ENCODE assay signal across 14 mouse cellular contexts in the genomic region with DNA sequence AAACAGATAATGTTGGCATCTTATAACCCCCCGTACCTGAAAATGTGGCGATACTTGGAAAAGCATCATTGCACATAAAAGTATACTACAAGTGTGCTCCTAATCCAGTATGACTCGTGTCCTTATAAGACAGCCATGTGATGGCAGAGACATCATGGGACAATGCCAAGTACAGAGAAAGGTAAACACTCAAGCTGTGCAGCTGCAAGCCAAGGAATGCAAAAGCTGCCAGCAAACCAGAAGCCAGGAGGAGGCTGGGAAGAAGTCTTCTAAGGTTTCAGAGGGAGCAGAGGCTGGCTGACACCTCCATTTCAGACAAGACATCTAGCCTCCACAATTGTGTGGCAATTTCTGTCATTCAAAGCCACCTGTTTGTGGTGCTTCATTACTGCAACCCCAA. TPM values are rescaled to one million over a fixed set of nuclear protein-coding genes. Genes with fewer than 3 reads are reported as not detected.
DNase-seq lines count a peak whose midpoint lies in the region; ATAC-seq and TF ChIP-seq lines count a peak whose summit lies in the region.
"Had no signal": no experiment of that assay in that cellular context is flagged by ENCODE, and none has a peak within 500 bp of the region (broad histone marks: within the 10 kb centered on the region; RNA-seq: fewer than 3 reads in every experiment).

No protein-coding gene starts in this region.

- peak; percentile 85 for DNase-seq in gastrocnemius, adult 2 months
- DNase-seq in gastrocnemius, postnatal 10 days, result no peak
- DNase-seq in adipocyte (ENCODE audit: low spot score), result peak; percentile 90
- peak; percentile 49 to 69 for DNase-seq in gastrocnemius, adult 8-10 months (ENCODE audit: low spot score in 2 of 2)
- DNase-seq in lung, postnatal 10 days, result peak; percentile 71
- no peak for DNase-seq in right cerebral cortex, adult 18-20 months
- DNase-seq: kidney, postnatal 25 days; liver, postnatal 0 days; right cerebral cortex, postnatal 25 days had no signal

- ATAC-seq in erythroblast, adult 5-6 weeks (replicated peaks; ENCODE audit: low FRiP score, poor library complexity, severe bottlenecking), result no peak
- ATAC-seq: intestine, postnatal 0 days; liver, postnatal 0 days; midbrain, embryonic 13.5 days had no signal

- intact Hi-C loops in gastrocnemius, adult 2 months (cut with DNase I), result no loop called here

- H3K27ac ChIP-seq in gastrocnemius, adult 2 months, result peak overlapping the region; percentile 82
- H3K27ac ChIP-seq: limb, embryonic 12.5 days; midbrain, embryonic 13.5 days had no signal

- peak overlapping the region; percentile 13; the same call in 1 of the 2 replicates for H3K4me3 ChIP-seq in gastrocnemius, adult 2 months
- H3K4me3 ChIP-seq: limb, embryonic 12.5 days; midbrain, embryonic 13.5 days had no signal

- TF ChIP-seq CTCF in gastrocnemius, adult 2 months (IDR thresholded peaks at IDR 0.05), result no peak

RNA-seq across cellular contexts. Expression of gene Ipo13, which starts 8.6 kb away (rescaled TPM):
- 100 to 1,000 TPM; 267 to 281 TPM for total RNA-seq in gastrocnemius, adult 2 months (2021)
- 100 to 1,000 TPM; 146 to 154 TPM for total RNA-seq in gastrocnemius, postnatal 10 days (2021)
- 100 to 1,000 TPM; 268 to 350 (median 281) TPM for total RNA-seq in gastrocnemius, adult 8-10 months (2022)
- 8.5 and 14.2 TPM in 2 replicates for total RNA-seq in erythroblast, adult 5-6 weeks (2015; ENCODE audit: low replicate concordance)
- 3.2 and 4.0 TPM in 2 replicates for total RNA-seq in erythroblast, adult 5-6 weeks (2017; ENCODE audit: low replicate concordance)

RNA-seq across cellular contexts. Expression of gene Dph2, which starts 14.4 kb away (rescaled TPM):
- total RNA-seq in gastrocnemius, adult 2 months (2021), result 1 to 10 TPM; 2.4 to 3.2 TPM
- total RNA-seq in gastrocnemius, postnatal 10 days (2021), result 1 to 10 TPM; 3.1 to 3.3 TPM
- total RNA-seq in gastrocnemius, adult 8-10 months (2022), result 1 to 10 TPM; 1.7 to 3.1 (median 2.5) TPM
- total RNA-seq in erythroblast, adult 5-6 weeks (2015; ENCODE audit: low replicate concordance), result 0.96 and 2.9 TPM in 2 replicates
- 0.51 and 1.5 TPM in 2 replicates for total RNA-seq in erythroblast, adult 5-6 weeks (2017; ENCODE audit: low replicate concordance)

RNA-seq across cellular contexts. Expression of gene Atp6v0b, which starts 19.1 kb away (rescaled TPM):
- 10 to 100 TPM; 81.4 to 83.9 TPM for total RNA-seq in gastrocnemius, adult 2 months (2021)
- total RNA-seq in gastrocnemius, postnatal 10 days (2021), result 10 to 100 TPM; 60.6 to 74.5 TPM
- total RNA-seq in gastrocnemius, adult 8-10 months (2022), result 10 to 100 TPM; 86.6 to 96.0 (median 94.8) TPM
- 214 and 246 TPM in 2 replicates for total RNA-seq in erythroblast, adult 5-6 weeks (2015; ENCODE audit: low replicate concordance)
- 60.4 and 72.2 TPM in 2 replicates for total RNA-seq in erythroblast, adult 5-6 weeks (2017; ENCODE audit: low replicate concordance)

RNA-seq across cellular contexts. Expression of gene B4galt2, which starts 22.9 kb away (rescaled TPM):
- total RNA-seq in gastrocnemius, adult 2 months (2021), result 1 to 10 TPM; 1.4 to 2.2 TPM
- total RNA-seq in gastrocnemius, postnatal 10 days (2021), result 10 to 100 TPM; 12.3 to 15.0 TPM
- 1 to 10 TPM; 1.7 to 3.5 (median 2.1) TPM for total RNA-seq in gastrocnemius, adult 8-10 months (2022)
- 0.19 TPM in 1 of 2 replicates, not detected in the other for total RNA-seq in erythroblast, adult 5-6 weeks (2015; ENCODE audit: low replicate concordance)
- 0.14 TPM in 1 of 2 replicates, not detected in the other for total RNA-seq in erythroblast, adult 5-6 weeks (2017; ENCODE audit: low replicate concordance)
- total RNA-seq: hematopoietic stem cell, adult 5-6 weeks had no signal

RNA-seq across cellular contexts. Expression of gene Artn, which starts 23.4 kb away (rescaled TPM):
- under 1 TPM; 0.25 to 0.46 TPM for total RNA-seq in gastrocnemius, adult 2 months (2021)
- total RNA-seq in gastrocnemius, postnatal 10 days (2021), result 1 to 10 TPM in 1 of 2 experiments, under 1 TPM in 1; 0.68 to 1.1 TPM
- under 1 TPM in 2 of 4 experiments, not detected in 2; 0.15 to 0.27 TPM for total RNA-seq in gastrocnemius, adult 8-10 months (2022)
- total RNA-seq in erythroblast, adult 5-6 weeks (2015; ENCODE audit: low replicate concordance), result 9.6 TPM in 1 of 2 replicates, not detected in the other
- total RNA-seq in erythroblast, adult 5-6 weeks (2017; ENCODE audit: low replicate concordance), result 0.85 and 1.3 TPM in 2 replicates

Comparison
In these comparisons a context has a peak if more than half of its experiments do, and no peak if none do; other contexts are left out.
1. DNase-seq: peak in gastrocnemius, adult 2 months (single experiment), adipocyte (single experiment), gastrocnemius, adult 8-10 months (2 of 2) and lung, postnatal 10 days (single experiment); none in gastrocnemius, postnatal 10 days (single experiment) and right cerebral cortex, adult 18-20 months (single experiment).
2. RNA of gene Ipo13, which starts 8.6 kb away (total RNA-seq): 268 to 350 TPM in gastrocnemius, adult 8-10 months, 267 to 281 TPM in gastrocnemius, adult 2 months and 146 to 154 TPM in gastrocnemius, postnatal 10 days; 3.2 to 14.2 TPM in erythroblast, adult 5-6 weeks; every median in the first group is over 4 times any median in the second.